Mouse (Mus musculus) spleen, postnatal 14 days (tissue): ENCODE measurements at regions not wholly inside any gene's neighbourhood (a gene's known extent, or its start where the extent isn't known, plus 50 kb on each side); places are given as distances from the start of the nearest gene placed in this dataset.

Experiments
- DNase-seq, 2 experiments: peaks; one replicate each; pipeline ENCODE4 v3.0.0; 2021 to 2022; ENCODE audit warnings: low spot score in 2 of 2

- no peak for DNase-seq
Observed at GRCm38 (mm10) chr2:169035315-169035714, 79.9 kb upstream of the Zfp64 start.

- DNase-seq = no peak
Observed at GRCm38 (mm10) chr2:169033997-169034396, 78.6 kb upstream of the Zfp64 start.

GRCm38 (mm10) chr2:169033181-169033580, 77.8 kb upstream of the Zfp64 start:
- DNase-seq = no peak

GRCm38 (mm10) chr2:169028531-169029114, 73.2 kb upstream of the Zfp64 start:
- DNase-seq = no peak

- no peak for DNase-seq
Observed at GRCm38 (mm10) chr2:169019037-169019436, 63.6 kb upstream of the Zfp64 start.

GRCm38 (mm10) chr2:169010271-169010670, 54.9 kb upstream of the Zfp64 start:
- DNase-seq = no peak

- DNase-seq = no peak
Observed at GRCm38 (mm10) chr2:169008756-169009155, 53.4 kb upstream of the Zfp64 start.

GRCm38 (mm10) chr2:169008333-169008732, 52.9 kb upstream of the Zfp64 start:
- DNase-seq = no peak

- no peak for DNase-seq
Observed at GRCm38 (mm10) chr2:169006549-169006948, 51.2 kb upstream of the Zfp64 start.

- DNase-seq = no peak
Observed at GRCm38 (mm10) chr2:169005810-169006209, 50.4 kb upstream of the Zfp64 start.
